Mouse (Mus musculus) kidney, adult 2 months (tissue): ENCODE measurements at regions not wholly inside any gene's neighbourhood (a gene's known extent, or its start where the extent isn't known, plus 50 kb on each side); places are given as distances from the start of the nearest gene placed in this dataset.

Experiments
- CTCF ChIP-seq: fragments of 200-500 bp; conservative IDR thresholded peaks from 2 replicates; pipeline ENCODE4 v1.5.1; 2011; ENCODE audit warnings: low read depth, mild to moderate bottlenecking, control low read depth, low read length, moderate library complexity, mixed read lengths; ENCODE audit not compliant: insufficient read depth, insufficient read length
- POLR2A ChIP-seq: fragments of 200-500 bp; IDR thresholded peaks from one replicate; pipeline ENCODE4 v1.6.1; 2011; ENCODE audit warnings: low read depth, low read length, control low read depth

- no peak for TF ChIP-seq POLR2A
- no peak for TF ChIP-seq CTCF
These were observed 191.6 kb upstream of the Car8 start for GRCm38 (mm10) chr4:8430269-8431031.
